Mouse (Mus musculus) liver, embryonic 14.5 days (tissue): ENCODE results near the gene Hist1h2bn.
"Not testable (repeated sequence)": the region's sequence is repeated elsewhere in the genome, so short reads cannot be mapped to it uniquely, and the experiment has no call there.

ENCODE experiments used
- CTCF ChIP-seq: IDR thresholded peaks from 2 replicates; pipeline ENCODE4 v1.5.1; 2016; ENCODE audit warnings: antibody characterized with exemption, low read depth, control low read depth
- EP300 ChIP-seq: IDR thresholded peaks from 2 replicates; pipeline ENCODE4 v1.6.1; 2016; ENCODE audit warnings: antibody characterized with exemption, low read depth

GRCm38 (mm10) chr13:21750159-21751017, 3.5 kb upstream of the Hist1h2bn start, which contains the start of gene Hist1h4k:
- TF ChIP-seq CTCF, result not testable (repeated sequence)
- TF ChIP-seq EP300, result peak; percentile 90
